Mouse (Mus musculus): ENCODE results near the gene Maneal. TPM values are rescaled to one million over a fixed set of nuclear protein-coding genes. Genes with fewer than 3 reads are reported as not detected.

Maneal gene
- total and polyA plus RNA-seq, 2 experiments: under 0.01 TPM; not detected in 1

GRCm38 (mm10) chr4:124894508-124895428, 32.8 kb upstream of the Maneal start:
- H3K27me3 ChIP-seq (ENCODE audit: control insufficient read depth, insufficient read depth, low read length): peaks cover 10% of the 10 kb centered on the region
- TF ChIP-seq CTCF (IDR thresholded peaks at IDR 0.05; ENCODE audit: low read depth, low read length) (no peak), POLR2A (IDR thresholded peaks at IDR 0.05; ENCODE audit: extremely low read depth, insufficient read depth, low read length) (no peak)
- H3K4me1 ChIP-seq (ENCODE audit: control insufficient read depth, insufficient read depth, low read length): no peaks in the 10 kb centered on the region
- no peak overlapping the region for H3K27ac ChIP-seq (replicated peaks; ENCODE audit: insufficient read depth, low read depth, low read length)
- DNase-seq (ENCODE audit: extremely low read depth, low read depth, low spot score): no peak
- WGBS: 3% methylated on average over 83 of the region's 83 CpGs
- H3K36me3 ChIP-seq (ENCODE audit: control insufficient read depth, insufficient read depth, low read length): no peaks in the 10 kb centered on the region
- H3K4me3 ChIP-seq (ENCODE audit: insufficient read depth, low read depth, low read length): no peak overlapping the region
- no peak overlapping the region for H3K9ac ChIP-seq (ENCODE audit: low read depth, low read length)
- no peaks in the 10 kb centered on the region for H3K79me2 ChIP-seq (ENCODE audit: control insufficient read depth, insufficient read depth, low read length)

- TF ChIP-seq CTCF (IDR thresholded peaks at IDR 0.05; ENCODE audit: low read depth, low read length): no peak
- no peak for TF ChIP-seq POLR2A (IDR thresholded peaks at IDR 0.05; ENCODE audit: extremely low read depth, insufficient read depth, low read length)
- no peak for DNase-seq (ENCODE audit: extremely low read depth, low read depth, low spot score)
- H3K27ac ChIP-seq (replicated peaks; ENCODE audit: insufficient read depth, low read depth, low read length): no peak overlapping the region
- no peak overlapping the region for H3K4me3 ChIP-seq (ENCODE audit: insufficient read depth, low read depth, low read length)
- H3K27me3 ChIP-seq (ENCODE audit: control insufficient read depth, insufficient read depth, low read length): peaks cover 10% of the 10 kb centered on the region
- 48% methylated on average over 6 of the region's 6 CpGs for WGBS
- H3K9ac ChIP-seq (ENCODE audit: low read depth, low read length): no peak overlapping the region
- no peaks in the 10 kb centered on the region for H3K4me1 ChIP-seq (ENCODE audit: control insufficient read depth, insufficient read depth, low read length)
- no peaks in the 10 kb centered on the region for H3K36me3 ChIP-seq (ENCODE audit: control insufficient read depth, insufficient read depth, low read length)
- no peaks in the 10 kb centered on the region for H3K79me2 ChIP-seq (ENCODE audit: control insufficient read depth, insufficient read depth, low read length)
Measured at GRCm38 (mm10) chr4:124893769-124894168, 31.8 kb upstream of the Maneal start.

- whole genome bisulfite sequencing: 75% methylated on average over 5 of the region's 5 CpGs
- no peak for TF ChIP-seq CTCF (IDR thresholded peaks at IDR 0.05; ENCODE audit: low read depth, low read length)
- TF ChIP-seq POLR2A (IDR thresholded peaks at IDR 0.05; ENCODE audit: extremely low read depth, insufficient read depth, low read length): no peak
- Histone ChIP-seq H3K79me2 (ENCODE audit: control insufficient read depth, insufficient read depth, low read length) (no peaks in the 10 kb centered on the region), H3K4me1 (ENCODE audit: control insufficient read depth, insufficient read depth, low read length) (no peaks in the 10 kb centered on the region), H3K9ac (ENCODE audit: low read depth, low read length) (no peak overlapping the region), H3K27ac (replicated peaks; ENCODE audit: insufficient read depth, low read depth, low read length) (no peak overlapping the region), H3K4me3 (ENCODE audit: insufficient read depth, low read depth, low read length) (no peak overlapping the region), H3K27me3 (ENCODE audit: control insufficient read depth, insufficient read depth, low read length) (peaks cover 13% of the 10 kb centered on the region), H3K36me3 (ENCODE audit: control insufficient read depth, insufficient read depth, low read length) (no peaks in the 10 kb centered on the region)
- DNase-seq (ENCODE audit: extremely low read depth, low read depth, low spot score): no peak
Measured at GRCm38 (mm10) chr4:124890831-124891230, 28.9 kb upstream of the Maneal start.

GRCm38 (mm10) chr4:124889935-124890334, 28.0 kb upstream of the Maneal start:
- WGBS: 80% methylated on average over 2 of the region's 2 CpGs
- Histone ChIP-seq H3K79me2 (ENCODE audit: control insufficient read depth, insufficient read depth, low read length) (no peaks in the 10 kb centered on the region), H3K36me3 (ENCODE audit: control insufficient read depth, insufficient read depth, low read length) (no peaks in the 10 kb centered on the region)

GRCm38 (mm10) chr4:124888702-124889101, 26.7 kb upstream of the Maneal start:
- Histone ChIP-seq H3K27me3 (ENCODE audit: control insufficient read depth, insufficient read depth, low read length) (peaks cover 5% of the 10 kb centered on the region), H3K27ac (replicated peaks; ENCODE audit: insufficient read depth, low read depth, low read length) (no peak overlapping the region), H3K4me1 (ENCODE audit: control insufficient read depth, insufficient read depth, low read length) (no peaks in the 10 kb centered on the region), H3K9ac (ENCODE audit: low read depth, low read length) (no peak overlapping the region), H3K36me3 (ENCODE audit: control insufficient read depth, insufficient read depth, low read length) (no peaks in the 10 kb centered on the region), H3K4me3 (ENCODE audit: insufficient read depth, low read depth, low read length) (no peak overlapping the region), H3K79me2 (ENCODE audit: control insufficient read depth, insufficient read depth, low read length) (no peaks in the 10 kb centered on the region)
- 72% methylated on average over 7 of the region's 7 CpGs for WGBS
- no peak for DNase-seq (ENCODE audit: extremely low read depth, low read depth, low spot score)
- TF ChIP-seq POLR2A (IDR thresholded peaks at IDR 0.05; ENCODE audit: extremely low read depth, insufficient read depth, low read length) (no peak), CTCF (IDR thresholded peaks at IDR 0.05; ENCODE audit: low read depth, low read length) (no peak)

More at GRCm38 (mm10) chr4:124889935-124890334, 28.0 kb upstream of the Maneal start:
- Histone ChIP-seq H3K27me3 (ENCODE audit: control insufficient read depth, insufficient read depth, low read length) (peaks cover 12% of the 10 kb centered on the region), H3K4me1 (ENCODE audit: control insufficient read depth, insufficient read depth, low read length) (no peaks in the 10 kb centered on the region), H3K4me3 (ENCODE audit: insufficient read depth, low read depth, low read length) (no peak overlapping the region), H3K9ac (ENCODE audit: low read depth, low read length) (no peak overlapping the region), H3K27ac (replicated peaks; ENCODE audit: insufficient read depth, low read depth, low read length) (no peak overlapping the region)
- TF ChIP-seq POLR2A (IDR thresholded peaks at IDR 0.05; ENCODE audit: extremely low read depth, insufficient read depth, low read length) (no peak), CTCF (IDR thresholded peaks at IDR 0.05; ENCODE audit: low read depth, low read length) (no peak)
- no peak for DNase-seq (ENCODE audit: extremely low read depth, low read depth, low spot score)
